Mouse (Mus musculus): Measurements from ENCODE around the gene Pkig.

GRCm38 (mm10) chr2:163617874-163618273, 40.3 kb upstream of the Pkig start:
- TF ChIP-seq PAX5 (IDR thresholded peaks at IDR 0.05; ENCODE audit: low read length) (no peak), CTCF (conservative IDR thresholded peaks at IDR 0.05 in 1 of 2, IDR thresholded peaks at IDR 0.05 in 1 of 2; ENCODE audit: low read depth in 2 of 2, low read length in 2 of 2) (no peak), POLR2A (IDR thresholded peaks at IDR 0.05; ENCODE audit: low read depth, low read length) (no peak), ZC3H11A (IDR thresholded peaks at IDR 0.05; ENCODE audit: low read depth, low read length) (no peak), JUN (IDR thresholded peaks at IDR 0.05; ENCODE audit: insufficient read depth, low read depth, low read length) (no peak), MEF2A (IDR thresholded peaks at IDR 0.05; ENCODE audit: borderline replicate concordance, low read depth, low read length) (no peak), MAX (IDR thresholded peaks at IDR 0.05; ENCODE audit: low read length) (no peak), ETS1 (conservative IDR thresholded peaks at IDR 0.05; ENCODE audit: low read depth, low read length) (no peak), CHD1 (IDR thresholded peaks at IDR 0.05; ENCODE audit: low read depth, low read length) (no peak), ZNF384 (IDR thresholded peaks at IDR 0.05; ENCODE audit: low read depth, low read length) (no peak), RCOR1 (conservative IDR thresholded peaks at IDR 0.05; ENCODE audit: low read depth, low read length) (peak; percentile 31; the same call in 1 of the 2 replicates), E2F4 (IDR thresholded peaks at IDR 0.05; ENCODE audit: insufficient replicate concordance, low read depth, low read length) (no peak), JUND (conservative IDR thresholded peaks at IDR 0.05; ENCODE audit: low read depth, low read length) (no peak), IRF4 (IDR thresholded peaks at IDR 0.05; ENCODE audit: low read depth, low read length) (no peak)

Data from CH12.LX (cell line).